Mouse (Mus musculus) embryonic facial prominence, embryonic 10.5 days (tissue): ENCODE data around the gene Rfx7. TPM values are rescaled to one million over a fixed set of nuclear protein-coding genes. Genes with fewer than 3 reads are reported as not detected.
A peak's percentile ranks its signal among the peaks of the same experiment; 100 is the strongest.
"Not testable (repeated sequence)": the region's sequence is repeated elsewhere in the genome, so short reads cannot be mapped to it uniquely, and the experiment has no call there.

ENCODE experiments used
- DNase-seq: peaks from one replicate; pipeline ENCODE4 v3.0.0-alpha.2; 2017; ENCODE audit warnings: low spot score
- H3K27ac ChIP-seq: fragments of 300-500 bp; sonication (generic); replicated peaks from 2 replicates; pipeline ENCODE4 v1.5.1; 2016; ENCODE audit warnings: mild to moderate bottlenecking
- H3K27me3 ChIP-seq: fragments of 300-500 bp; sonication (generic); replicated peaks from 2 replicates; pipeline ENCODE4 v1.6.1; 2016; ENCODE audit warnings: low read depth, mild to moderate bottlenecking; ENCODE audit not compliant: poor library complexity, severe bottlenecking
- H3K36me3 ChIP-seq: fragments of 300-500 bp; sonication (generic); replicated peaks from 2 replicates; pipeline ENCODE4 v1.6.1; 2016; ENCODE audit warnings: mild to moderate bottlenecking, moderate library complexity
- H3K4me1 ChIP-seq: fragments of 300-500 bp; sonication (generic); 2 replicates; pipeline ENCODE4 v1.6.1; 2016
- H3K4me3 ChIP-seq: fragments of 300-500 bp; sonication (generic); 2 replicates; pipeline ENCODE4 v1.5.1; 2016; ENCODE audit warnings: mild to moderate bottlenecking, moderate library complexity
- H3K9me3 ChIP-seq: fragments of 300-500 bp; sonication (generic); 2 replicates; pipeline ENCODE4 v1.6.1; 2016; ENCODE audit warnings: mild to moderate bottlenecking
- WGBS: fragments of 180-500 bp; shearing (Covaris S2); methylation state at CpG from one replicate; pipeline ENCODE4 v1.1.7; 2016; 5-methylcytosine and 5-hydroxymethylcytosine counted together
- polyA plus RNA-seq: library from polyadenylated mRNA; unstranded; fragments of >200 nt; fragmentation: Nextera tagmentation; extraction: Ambion mirVana; gene quantifications from 2 replicates; pipeline ENCODE4 v1.2.1, GENCODE M21; 2016

Rfx7 gene
- polyA plus RNA-seq, 1 experiment from 2014 or later = 14.3 TPM

GRCm38 (mm10) chr9:72628591-72628990, 96.6 kb downstream of the Rfx7 start:
- DNase-seq = no peak
- Histone ChIP-seq H3K27me3 (no peaks in the 10 kb centered on the region), H3K36me3 (0 out of 2 replicates have a peak, but pooled peaks cover 4% of the 10 kb centered on the region), H3K4me1 (peaks cover 10% of the 10 kb centered on the region; the same call in 1 of the 2 replicates), H3K9me3 (no peaks in the 10 kb centered on the region), H3K27ac (no peak overlapping the region), H3K4me3 (no peak overlapping the region)
- WGBS = 35% methylated on average over 2 of the region's 2 CpGs

GRCm38 (mm10) chr9:72632198-72632597, 100.2 kb downstream of the Rfx7 start:
- peaks cover 9% of the 10 kb centered on the region; the same call in 1 of the 2 replicates for H3K4me1 ChIP-seq
- H3K27ac ChIP-seq = no peak overlapping the region
- no peak overlapping the region for H3K4me3 ChIP-seq
- H3K9me3 ChIP-seq = no peaks in the 10 kb centered on the region
- 71% methylated on average over 1 of the region's 1 CpGs for WGBS
- no peak for DNase-seq
- no peaks in the 10 kb centered on the region for H3K27me3 ChIP-seq
- no peaks in the 10 kb centered on the region for H3K36me3 ChIP-seq

- H3K27me3 ChIP-seq = no peaks in the 10 kb centered on the region
- no peaks in the 10 kb centered on the region for H3K36me3 ChIP-seq
- H3K27ac ChIP-seq = no peak overlapping the region
- no peaks in the 10 kb centered on the region for H3K9me3 ChIP-seq
- no peak overlapping the region for H3K4me3 ChIP-seq
- peaks cover 13% of the 10 kb centered on the region for H3K4me1 ChIP-seq
- DNase-seq = no peak
Measured at GRCm38 (mm10) chr9:72635134-72635533, 103.1 kb downstream of the Rfx7 start.

- Histone ChIP-seq H3K4me1 (peaks cover 27% of the 10 kb centered on the region), H3K36me3 (no peaks in the 10 kb centered on the region), H3K27me3 (no peaks in the 10 kb centered on the region), H3K4me3 (no peak overlapping the region), H3K27ac (no peak overlapping the region), H3K9me3 (no peaks in the 10 kb centered on the region)
- no peak for DNase-seq
- WGBS = 90% methylated on average over 7 of the region's 7 CpGs
Measured at GRCm38 (mm10) chr9:72636547-72636946, 104.5 kb downstream of the Rfx7 start.

GRCm38 (mm10) chr9:72637243-72637642, 105.2 kb downstream of the Rfx7 start:
- 77% methylated on average over 8 of the region's 8 CpGs for WGBS
- no peak overlapping the region for H3K4me3 ChIP-seq
- H3K36me3 ChIP-seq = no peaks in the 10 kb centered on the region
- H3K9me3 ChIP-seq = no peaks in the 10 kb centered on the region
- DNase-seq = no peak
- H3K27ac ChIP-seq = no peak overlapping the region
- peaks cover 30% of the 10 kb centered on the region for H3K4me1 ChIP-seq
- H3K27me3 ChIP-seq = no peaks in the 10 kb centered on the region

DNA sequence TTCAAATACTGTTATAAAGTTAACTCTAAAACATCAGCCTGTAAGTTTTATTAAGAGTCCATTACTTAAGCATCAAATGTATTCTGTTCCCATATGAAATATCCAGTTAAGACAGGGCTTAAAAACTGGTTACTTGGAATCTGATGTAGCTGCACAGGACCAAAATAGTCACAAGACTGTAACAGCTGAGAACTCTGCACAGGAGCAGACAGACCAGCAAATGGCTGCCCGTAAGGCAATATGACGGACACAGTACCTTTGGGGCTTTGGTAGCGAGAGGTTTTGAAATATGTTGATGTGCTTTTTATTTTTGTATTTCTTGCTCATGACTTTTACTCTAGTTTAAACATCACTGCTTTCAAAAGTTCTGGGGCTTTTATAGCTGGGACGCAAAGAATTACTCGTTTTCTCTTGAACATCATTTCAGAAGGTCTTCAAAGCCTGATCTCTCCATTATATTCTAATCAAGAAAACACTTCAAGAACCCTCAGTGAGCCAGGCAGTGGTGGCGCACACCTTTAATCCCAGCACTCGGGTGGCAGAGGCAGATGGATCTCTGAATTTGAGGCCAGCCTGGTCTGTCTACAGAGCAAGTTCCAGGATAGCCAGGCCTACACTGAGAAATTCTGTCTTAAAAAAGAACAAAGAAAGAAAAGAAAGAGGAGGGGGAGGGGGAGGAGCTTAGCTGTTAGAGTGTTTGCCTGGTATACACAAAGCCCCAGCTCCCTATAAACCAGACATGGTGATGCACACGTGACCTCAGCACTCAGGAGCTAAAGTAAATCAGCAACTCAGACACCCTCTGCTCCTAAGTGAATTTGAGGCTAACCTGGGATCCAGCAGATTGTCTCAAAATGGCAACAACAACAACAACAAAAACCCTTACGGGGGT, 107.2 kb downstream of the Rfx7 start:
- peaks cover 33% of the 10 kb centered on the region for H3K4me1 ChIP-seq

DNA sequence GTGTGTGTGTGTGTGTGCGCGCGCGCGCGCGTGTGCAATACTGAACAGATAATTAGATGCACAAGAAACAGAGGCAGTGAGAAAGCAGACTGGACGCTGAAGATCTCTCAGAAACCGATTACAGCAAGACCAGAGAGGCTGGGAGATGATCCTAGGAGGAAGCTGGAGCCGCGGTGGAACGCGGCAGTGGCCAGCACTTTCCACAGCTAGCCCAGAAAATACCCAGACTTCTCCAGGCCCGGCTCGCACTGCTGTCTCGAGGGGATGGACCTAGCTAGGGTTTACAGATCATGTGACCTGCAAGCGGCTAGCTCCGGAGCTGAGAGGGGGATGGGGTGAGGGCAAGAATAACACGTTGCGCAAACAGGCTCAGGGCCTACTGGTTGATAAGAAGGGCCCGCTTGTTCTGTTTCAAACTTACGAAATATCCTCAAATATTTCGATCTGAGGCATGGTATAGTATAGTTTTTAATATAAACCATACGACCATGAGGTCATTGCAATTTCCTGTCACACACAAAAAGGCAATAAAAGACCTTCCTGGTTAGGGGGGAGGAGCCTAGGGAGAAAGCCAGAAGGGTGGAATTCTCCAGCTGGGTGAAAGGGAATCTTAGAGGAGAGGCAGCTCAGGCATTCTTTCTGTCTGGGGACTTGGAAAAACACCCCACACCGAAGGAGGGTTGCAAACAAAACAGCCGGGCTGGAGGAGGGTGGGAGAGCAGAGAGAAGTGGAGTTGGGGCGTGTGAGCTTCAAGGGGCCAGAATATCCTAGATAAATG, 108.0 kb downstream of the Rfx7 start:
- no peaks in the 10 kb centered on the region for H3K36me3 ChIP-seq
- no peaks in the 10 kb centered on the region for H3K27me3 ChIP-seq
- peak overlapping the region; percentile 57 for H3K4me3 ChIP-seq
- under 1% methylated on average over 27 of the region's 27 CpGs for WGBS
- no peaks in the 10 kb centered on the region for H3K9me3 ChIP-seq
- H3K4me1 ChIP-seq = peaks cover 40% of the 10 kb centered on the region
- peak; percentile 92 for DNase-seq
- H3K27ac ChIP-seq = peak overlapping the region; percentile 99

More for the DNA sequence above, 107.2 kb downstream of the Rfx7 start:
- WGBS = 46% methylated on average over 9 of the region's 9 CpGs
- DNase-seq = peak; percentile 72
- H3K4me3 ChIP-seq = peak overlapping the region; percentile 57
- H3K9me3 ChIP-seq = no peaks in the 10 kb centered on the region
- no peaks in the 10 kb centered on the region for H3K36me3 ChIP-seq
- no peaks in the 10 kb centered on the region for H3K27me3 ChIP-seq
- peak overlapping the region; percentile 99 for H3K27ac ChIP-seq

GRCm38 (mm10) chr9:72640642-72641041, 108.6 kb downstream of the Rfx7 start:
- Histone ChIP-seq H3K27me3 (no peaks in the 10 kb centered on the region), H3K27ac (peak overlapping the region; percentile 99), H3K36me3 (no peaks in the 10 kb centered on the region), H3K4me1 (peaks cover 40% of the 10 kb centered on the region), H3K4me3 (peak overlapping the region; percentile 57), H3K9me3 (no peaks in the 10 kb centered on the region)
- WGBS = 17% methylated on average over 7 of the region's 7 CpGs
- no peak for DNase-seq

GRCm38 (mm10) chr9:72641093-72641680, 109.1 kb downstream of the Rfx7 start:
- Histone ChIP-seq H3K36me3 (no peaks in the 10 kb centered on the region), H3K27ac (peak overlapping the region; percentile 99), H3K4me1 (peaks cover 40% of the 10 kb centered on the region), H3K4me3 (peak overlapping the region; percentile 57), H3K9me3 (no peaks in the 10 kb centered on the region), H3K27me3 (no peaks in the 10 kb centered on the region)
- peak; percentile 29 for DNase-seq
- WGBS = 66% methylated on average over 6 of the region's 6 CpGs

- DNase-seq, H3K27me3 ChIP-seq, H3K4me3 ChIP-seq, H3K27ac ChIP-seq, H3K36me3 ChIP-seq, H3K9me3 ChIP-seq: not testable (repeated sequence)
- H3K4me1 ChIP-seq = peaks cover 40% of the 10 kb centered on the region
- 98% methylated on average over 4 of the region's 4 CpGs for WGBS
Measured at GRCm38 (mm10) chr9:72642756-72643447, 110.9 kb downstream of the Rfx7 start.

- H3K9me3 ChIP-seq = no peaks in the 10 kb centered on the region
- no peaks in the 10 kb centered on the region for H3K36me3 ChIP-seq
- H3K27me3 ChIP-seq = no peaks in the 10 kb centered on the region
- 69% methylated on average over 6 of the region's 6 CpGs for WGBS
- no peak overlapping the region for H3K4me3 ChIP-seq
- H3K4me1 ChIP-seq = peaks cover 40% of the 10 kb centered on the region
- DNase-seq = no peak
- peak overlapping the region; percentile 71 for H3K27ac ChIP-seq
Measured at GRCm38 (mm10) chr9:72643651-72644417, 111.8 kb downstream of the Rfx7 start.
